Mouse (Mus musculus) brain, embryonic 14.5 days (tissue): ENCODE measurements around the gene Card11.

ENCODE experiments used
- CTCF ChIP-seq: fragments of 200-500 bp; IDR thresholded peaks from 2 replicates; pipeline ENCODE4 v1.5.1; 2012; ENCODE audit warnings: inconsistent platforms, mild to moderate bottlenecking, moderate library complexity, borderline replicate concordance; ENCODE audit not compliant: insufficient read depth, insufficient read length; ENCODE audit errors: extremely low read depth
- POLR2A ChIP-seq: fragments of 200-500 bp; IDR thresholded peaks from 2 replicates; pipeline ENCODE4 v1.6.1; 2012; ENCODE audit warnings: mild to moderate bottlenecking, inconsistent platforms, borderline replicate concordance; ENCODE audit not compliant: poor library complexity, insufficient read depth, insufficient read length, severe bottlenecking; ENCODE audit errors: extremely low read depth

DNA sequence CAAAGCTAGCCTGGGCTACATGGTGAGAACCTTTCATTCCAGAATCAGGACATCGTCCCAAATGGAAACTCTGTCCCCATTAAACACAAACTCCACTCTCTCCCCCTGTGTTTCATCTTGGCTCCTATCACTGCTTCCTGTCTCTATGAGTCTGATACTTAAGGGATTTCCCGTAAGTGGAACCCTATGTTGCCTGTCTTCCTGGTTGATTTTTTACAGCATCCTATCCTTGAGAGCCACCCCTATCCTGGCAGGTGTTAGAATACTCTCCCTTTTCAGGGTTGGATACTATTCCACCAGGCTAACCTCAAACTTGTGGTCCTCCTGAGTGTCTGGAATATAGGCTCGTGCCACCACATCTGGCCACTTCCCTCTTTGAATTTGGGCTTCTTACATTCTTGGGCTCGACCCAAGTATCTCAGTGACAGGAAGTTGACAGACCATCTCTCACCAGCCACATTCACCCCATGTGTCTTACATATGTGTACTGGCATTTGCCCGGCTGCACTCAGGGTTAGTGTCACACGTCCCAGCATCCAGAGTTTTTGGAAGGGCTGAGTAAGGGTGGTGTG lies 126.6 kb downstream of the Card11 start:
- TF ChIP-seq CTCF (no peak), POLR2A (no peak)
